Mouse (Mus musculus): Measurements from ENCODE around the gene Gm20388.
"Not testable (repeated sequence)": the region's sequence is repeated elsewhere in the genome, so short reads cannot be mapped to it uniquely, and the experiment has no call there.

Gm20388 gene

GRCm38 (mm10) chr8:124169749-124170148 is 4259.1 kb downstream of the Gm20388 start:
- no peak for DNase-seq (ENCODE audit: low spot score)

- DNase-seq (ENCODE audit: low spot score) = no peak
These were observed 4260.0 kb downstream of the Gm20388 start for GRCm38 (mm10) chr8:124170671-124171070.

- no peak for DNase-seq (ENCODE audit: low spot score)
These were observed 4261.2 kb downstream of the Gm20388 start for GRCm38 (mm10) chr8:124171557-124172528.

GRCm38 (mm10) chr8:124173688-124174087 is 4263.0 kb downstream of the Gm20388 start:
- DNase-seq (ENCODE audit: low spot score) = no peak

- DNase-seq (ENCODE audit: low spot score) = no peak
These were observed 4265.5 kb downstream of the Gm20388 start for GRCm38 (mm10) chr8:124176133-124176532.

GRCm38 (mm10) chr8:124177092-124177491 is 4266.5 kb downstream of the Gm20388 start:
- not testable (repeated sequence) for DNase-seq (ENCODE audit: low spot score)

GRCm38 (mm10) chr8:124180681-124181445 is 4270.2 kb downstream of the Gm20388 start:
- DNase-seq (ENCODE audit: low spot score) = no peak

GRCm38 (mm10) chr8:124181751-124182150 is 4271.1 kb downstream of the Gm20388 start:
- no peak for DNase-seq (ENCODE audit: low spot score)

- DNase-seq (ENCODE audit: low spot score) = no peak
These were observed 4271.6 kb downstream of the Gm20388 start for GRCm38 (mm10) chr8:124182224-124182623.

GRCm38 (mm10) chr8:124184078-124184477 is 4273.4 kb downstream of the Gm20388 start:
- no peak for DNase-seq (ENCODE audit: low spot score)

- no peak for DNase-seq (ENCODE audit: low spot score)
These were observed 4273.9 kb downstream of the Gm20388 start for GRCm38 (mm10) chr8:124184507-124184906.

- no peak for DNase-seq (ENCODE audit: low spot score)
These were observed 4274.4 kb downstream of the Gm20388 start for GRCm38 (mm10) chr8:124185081-124185480.

- no peak for DNase-seq (ENCODE audit: low spot score)
These were observed 4279.7 kb downstream of the Gm20388 start for GRCm38 (mm10) chr8:124190388-124190787.

GRCm38 (mm10) chr8:124192242-124192641 is 4281.6 kb downstream of the Gm20388 start:
- no peak for DNase-seq (ENCODE audit: low spot score)

GRCm38 (mm10) chr8:124192976-124193375 is 4282.3 kb downstream of the Gm20388 start:
- DNase-seq (ENCODE audit: low spot score) = no peak

GRCm38 (mm10) chr8:124193992-124194391 is 4283.4 kb downstream of the Gm20388 start:
- no peak for DNase-seq (ENCODE audit: low spot score)

GRCm38 (mm10) chr8:124196195-124196594 is 4285.6 kb downstream of the Gm20388 start:
- DNase-seq (ENCODE audit: low spot score) = no peak

- no peak for DNase-seq (ENCODE audit: low spot score)
These were observed 4286.2 kb downstream of the Gm20388 start for GRCm38 (mm10) chr8:124196797-124197196.

- DNase-seq (ENCODE audit: low spot score) = no peak
These were observed 4287.6 kb downstream of the Gm20388 start for GRCm38 (mm10) chr8:124198230-124198629.

- no peak for DNase-seq (ENCODE audit: low spot score)
These were observed 4289.8 kb downstream of the Gm20388 start for GRCm38 (mm10) chr8:124200400-124200799.

- DNase-seq (ENCODE audit: low spot score) = no peak
These were observed 4291.1 kb downstream of the Gm20388 start for GRCm38 (mm10) chr8:124201706-124202105.

- DNase-seq (ENCODE audit: low spot score) = no peak
These were observed 4292.3 kb downstream of the Gm20388 start for GRCm38 (mm10) chr8:124202895-124203294.

Data from retina, embryonic 14.5 days (tissue).